Mouse (Mus musculus): ENCODE data around the gene Crlf1.

Gene Crlf1

GRCm38 (mm10) chr8:70468733-70469132 is 24.2 kb upstream of the Crlf1 start:
- no peak for DNase-seq (ENCODE audit: low read depth, low spot score)

- DNase-seq (ENCODE audit: low read depth, low spot score): no peak
These were observed 23.6 kb upstream of the Crlf1 start for GRCm38 (mm10) chr8:70469295-70469916.

GRCm38 (mm10) chr8:70469938-70470337 is 23.0 kb upstream of the Crlf1 start:
- no peak for DNase-seq (ENCODE audit: low read depth, low spot score)

GRCm38 (mm10) chr8:70471856-70472255 is 21.1 kb upstream of the Crlf1 start:
- no peak for DNase-seq (ENCODE audit: low read depth, low spot score)

DNA sequence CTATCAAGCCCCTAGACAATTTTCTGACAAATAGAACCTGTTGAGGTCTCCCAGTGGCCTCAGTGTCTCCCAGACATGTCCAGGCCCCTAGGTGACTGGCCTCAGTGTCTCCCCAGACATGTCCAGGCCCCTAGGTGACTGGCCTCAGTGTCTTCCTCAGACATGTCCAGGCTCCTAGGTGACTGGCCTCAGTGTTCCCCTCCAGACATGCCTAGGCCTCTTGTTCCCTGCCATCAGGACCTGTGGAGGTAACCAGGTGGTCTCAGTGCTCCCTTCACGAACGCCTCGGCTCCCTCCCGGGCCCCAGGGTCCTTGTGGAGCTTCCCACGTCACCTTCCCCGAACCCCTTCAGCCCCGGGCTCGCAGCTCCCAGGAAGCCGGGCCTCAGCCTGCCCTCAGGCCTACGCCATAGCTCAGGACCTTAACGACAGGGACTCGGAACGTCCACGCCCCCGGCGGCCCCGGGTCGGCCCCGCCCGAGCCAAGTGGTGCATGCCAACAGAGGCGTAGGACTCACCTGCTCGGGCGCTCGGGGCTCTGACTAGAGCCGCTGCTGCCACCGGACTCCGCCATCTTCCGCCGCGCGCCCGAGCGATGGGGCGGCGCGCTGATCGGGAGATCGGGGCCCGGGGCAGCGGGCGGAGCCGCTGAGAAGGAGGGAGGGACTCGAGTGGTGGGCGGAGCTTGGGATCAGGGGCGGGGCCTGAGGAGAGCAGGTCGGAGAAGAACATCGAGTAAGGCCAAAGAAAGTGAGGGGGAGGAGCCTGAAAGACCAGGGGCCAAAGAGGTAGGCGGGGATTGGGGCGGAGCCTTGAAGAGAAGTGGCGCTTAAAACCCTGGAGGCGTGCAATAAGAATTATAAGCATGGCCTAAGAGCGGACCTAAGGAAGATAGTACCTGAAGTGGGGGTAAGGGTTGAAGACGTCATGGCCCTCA is 16.4 kb upstream of the Crlf1 start, which contains the start of gene Klhl26:
TSS of gene Klhl26 (minus strand) at position 636 of the 936 bp plus-strand sequence.
- peak; percentile 93 for DNase-seq (ENCODE audit: low read depth, low spot score)

GRCm38 (mm10) chr8:70477269-70477982 is 15.5 kb upstream of the Crlf1 start:
- DNase-seq (ENCODE audit: low read depth, low spot score): no peak

GRCm38 (mm10) chr8:70481908-70482307 is 11.1 kb upstream of the Crlf1 start:
- DNase-seq (ENCODE audit: low read depth, low spot score): no peak

- no peak for DNase-seq (ENCODE audit: low read depth, low spot score)
These were observed 10.0 kb upstream of the Crlf1 start for GRCm38 (mm10) chr8:70482943-70483342.

GRCm38 (mm10) chr8:70486191-70486681 is 6.7 kb upstream of the Crlf1 start:
- no peak for DNase-seq (ENCODE audit: low read depth, low spot score)

DNA sequence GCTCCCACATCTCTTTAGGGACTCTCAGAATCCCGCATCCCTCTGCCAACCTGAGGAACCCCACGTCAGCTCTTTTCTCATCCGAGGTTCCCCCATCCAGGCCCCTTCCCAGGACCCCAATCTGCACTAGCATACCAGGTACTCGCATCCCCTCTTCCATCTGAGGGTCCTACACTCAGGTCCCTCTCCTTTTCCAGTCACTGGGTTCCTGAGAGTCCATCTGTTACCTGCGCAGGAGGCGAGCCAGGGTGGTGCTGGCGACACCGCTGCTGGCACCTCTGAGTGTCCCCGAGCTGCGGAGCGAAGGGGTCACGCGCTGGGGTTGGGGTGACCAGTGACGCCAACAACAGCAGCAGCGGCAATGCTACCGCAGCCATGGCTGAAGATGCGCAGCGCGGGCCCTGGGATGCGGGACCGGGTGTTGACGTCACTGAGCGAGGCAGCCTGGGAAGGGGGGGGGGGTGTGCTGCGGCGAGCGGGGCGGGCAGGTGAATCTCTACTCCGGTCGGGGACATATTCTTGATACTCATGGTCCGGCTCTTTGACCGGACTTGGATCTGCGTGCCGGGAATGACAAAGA is 5.9 kb upstream of the Crlf1 start, which contains the start of gene Tmem59l:
TSS of gene Tmem59l (minus strand) at position 418 of the 580 bp plus-strand sequence.
- no peak for DNase-seq (ENCODE audit: low read depth, low spot score)

GRCm38 (mm10) chr8:70487993-70488796 is 4.8 kb upstream of the Crlf1 start:
- no peak for DNase-seq (ENCODE audit: low read depth, low spot score)

- no peak for DNase-seq (ENCODE audit: low read depth, low spot score)
These were observed 4.0 kb upstream of the Crlf1 start for GRCm38 (mm10) chr8:70488931-70489470.

- no peak for DNase-seq (ENCODE audit: low read depth, low spot score)
These were observed 3.4 kb upstream of the Crlf1 start for GRCm38 (mm10) chr8:70489576-70489975.

DNA sequence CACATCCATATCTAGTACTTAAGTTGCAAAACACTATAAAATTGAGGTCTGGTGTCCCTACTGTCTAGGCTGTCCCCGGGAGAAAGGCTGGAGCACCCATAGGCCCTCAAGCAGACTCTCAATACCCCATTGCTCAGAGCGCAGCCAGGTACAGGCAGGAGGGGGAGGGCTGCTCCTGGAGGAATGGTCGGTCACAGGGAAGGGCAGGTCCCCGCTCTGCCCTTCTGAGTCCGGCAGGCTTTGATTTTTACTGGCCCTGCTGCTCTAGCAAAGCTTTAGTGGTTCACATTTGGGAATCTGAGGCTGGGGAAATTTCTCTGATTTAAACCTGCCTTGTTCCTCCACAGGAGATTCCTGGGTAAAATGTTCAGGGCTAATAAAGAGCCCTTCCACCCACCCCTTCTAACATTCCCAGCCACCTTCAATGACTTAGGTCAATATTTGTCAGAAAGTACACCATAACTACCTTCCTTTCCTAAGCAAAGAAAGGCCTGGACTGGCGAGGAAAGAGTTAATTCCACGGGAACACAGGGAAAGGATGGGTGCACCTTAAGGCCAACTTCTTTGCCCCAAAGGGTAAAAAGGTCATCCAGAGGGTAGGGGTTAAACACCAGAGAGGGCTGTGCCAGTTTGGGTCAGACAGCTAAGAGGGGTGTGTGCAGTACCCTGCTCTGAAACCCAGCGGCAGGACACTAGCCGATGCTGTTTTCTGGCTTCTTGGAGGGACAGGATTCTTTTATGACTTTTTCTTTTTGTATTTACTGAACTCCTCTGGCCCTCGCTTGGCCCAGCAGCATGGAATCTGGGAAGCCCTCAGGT is 2.7 kb upstream of the Crlf1 start:
- DNase-seq (ENCODE audit: low read depth, low spot score): no peak

DNA sequence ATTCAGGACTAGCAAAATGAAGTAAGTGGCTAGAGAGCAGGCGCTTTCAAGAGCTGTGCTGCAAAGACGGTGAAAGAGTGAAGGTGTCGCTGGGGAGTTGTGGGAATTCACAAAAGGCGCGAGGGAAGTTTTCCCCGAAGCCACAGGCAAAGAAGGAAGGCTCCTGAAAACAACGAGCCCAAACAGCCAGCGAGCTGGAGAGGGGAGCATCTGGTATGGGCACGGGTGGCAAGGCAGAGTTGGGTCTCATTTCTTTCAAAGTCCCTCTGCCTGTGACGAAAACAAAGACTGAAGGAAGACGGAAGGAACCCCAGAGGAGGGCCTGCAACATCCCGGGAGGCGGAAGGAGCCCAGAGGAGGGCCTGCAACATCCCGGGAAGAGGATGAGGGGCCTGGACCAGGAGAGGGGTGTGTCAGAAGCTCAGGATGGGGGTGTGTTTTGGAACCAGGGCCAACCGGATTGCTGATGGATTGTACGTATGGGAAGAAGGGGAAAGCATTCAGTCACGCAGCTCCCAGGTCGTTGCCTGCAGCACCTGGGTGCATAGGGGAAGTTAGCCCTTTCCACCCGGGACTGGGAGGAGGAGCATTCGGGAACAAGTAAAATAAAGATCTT is 2.0 kb upstream of the Crlf1 start:
- no peak for DNase-seq (ENCODE audit: low read depth, low spot score)

- no peak for DNase-seq (ENCODE audit: low read depth, low spot score)
These were observed 896 bp downstream of the Crlf1 start for GRCm38 (mm10) chr8:70493692-70494415.

- no peak for DNase-seq (ENCODE audit: low read depth, low spot score)
These were observed 1.5 kb downstream of the Crlf1 start for GRCm38 (mm10) chr8:70494416-70494945.

Data from mesoderm, embryonic 11.5 days (tissue).